Mouse (Mus musculus) midbrain, postnatal 0 days (tissue): Measurements from ENCODE around the gene Pdia4. TPM values are rescaled to one million over a fixed set of nuclear protein-coding genes. Genes with fewer than 3 reads are reported as not detected.
"Not testable (repeated sequence)": the region's sequence is repeated elsewhere in the genome, so short reads cannot be mapped to it uniquely, and the experiment has no call there.

Experiments
- ATAC-seq: fragments of 200-750 bp; cut with Nextera tagmentation; 2 replicates; pipeline ENCODE4 v1.8.0; 2017; ENCODE audit warnings: moderate number of reproducible peaks, mild to moderate bottlenecking, moderate TSS enrichment, moderate library complexity; ENCODE audit not compliant: low FRiP score
- DNase-seq: peaks from one replicate; pipeline ENCODE4 v3.0.0-alpha.2; 2015; ENCODE audit warnings: low spot score
- H3K27ac ChIP-seq: fragments of 300-500 bp; sonication (generic); 2 replicates; pipeline ENCODE4 v1.5.1; 2014; ENCODE audit warnings: low read depth, mild to moderate bottlenecking, low read length, mixed read lengths
- H3K27me3 ChIP-seq: fragments of 300-500 bp; sonication (generic); 2 replicates; pipeline ENCODE4 v1.6.1; 2014; ENCODE audit warnings: low read length, control low read depth, mixed read lengths; ENCODE audit not compliant: insufficient read depth
- H3K36me3 ChIP-seq: fragments of 300-500 bp; sonication (generic); 2 replicates; pipeline ENCODE4 v1.6.1; 2014; ENCODE audit warnings: low read length, control low read depth, mixed read lengths; ENCODE audit not compliant: insufficient read depth
- H3K4me1 ChIP-seq: fragments of 300-500 bp; sonication (generic); 2 replicates; pipeline ENCODE4 v1.6.1; 2014; ENCODE audit warnings: mild to moderate bottlenecking, control low read depth, antibody characterized with exemption, low read length, mixed read lengths; ENCODE audit not compliant: insufficient read depth
- H3K4me2 ChIP-seq: fragments of 300-500 bp; sonication (generic); 2 replicates; pipeline ENCODE4 v1.6.1; 2014; ENCODE audit warnings: low read depth, mild to moderate bottlenecking, low read length, mixed read lengths; ENCODE audit not compliant: poor library complexity, severe bottlenecking
- H3K4me3 ChIP-seq: fragments of 300-500 bp; sonication (generic); 2 replicates; pipeline ENCODE4 v1.5.1; 2014; ENCODE audit warnings: low read depth, mild to moderate bottlenecking, low read length, moderate library complexity
- H3K9ac ChIP-seq: fragments of 300-500 bp; sonication (generic); replicated peaks from 2 replicates; pipeline ENCODE4 v1.6.1; 2014; ENCODE audit warnings: mild to moderate bottlenecking, low read length, moderate library complexity, mixed read lengths; ENCODE audit not compliant: poor library complexity, severe bottlenecking
- H3K9me3 ChIP-seq: fragments of 300-500 bp; sonication (generic); 2 replicates; pipeline ENCODE4 v1.6.1; 2016; ENCODE audit warnings: low read length, control low read depth
- CTCF ChIP-seq: IDR thresholded peaks from 2 replicates; pipeline ENCODE4 v1.5.1; 2016; ENCODE audit warnings: antibody characterized with exemption, mild to moderate bottlenecking
- WGBS: fragments of 180-500 bp; shearing (Covaris S2); extraction: QIAGEN DNeasy Blood & Tissue Kit; methylation state at CpG from one replicate; pipeline ENCODE4 v1.1.7; 2014; 5-methylcytosine and 5-hydroxymethylcytosine counted together
- polyA plus RNA-seq: library from polyadenylated mRNA; unstranded; fragments of >200 nt; fragmentation: Nextera tagmentation; extraction: Ambion mirVana; gene quantifications from 2 replicates; pipeline ENCODE4 v1.2.1, GENCODE M21; 2015
- total RNA-seq: library from RNA; depleted of rRNA; stranded (reverse); fragments of >200 nt; gene quantifications from 2 replicates; pipeline ENCODE4 v1.2.3, GENCODE M21; 2014

Gene Pdia4
- total and polyA plus RNA-seq, 2 experiments from 2014 or later, result 81.6 to 92.7 TPM

- Histone ChIP-seq H3K4me2 (peak overlapping the region; percentile 41), H3K27ac (peak overlapping the region; percentile 69), H3K9ac (peak overlapping the region; percentile 56), H3K9me3 (no peaks in the 10 kb centered on the region), H3K27me3 (no peaks in the 10 kb centered on the region), H3K4me3 (peak overlapping the region; percentile 38), H3K4me1 (no peaks in the 10 kb centered on the region), H3K36me3 (no peaks in the 10 kb centered on the region)
- DNase-seq (peak; percentile 84), ATAC-seq (peak; percentile 48; the same call in 1 of the 2 replicates)
- TF ChIP-seq CTCF, result peak; percentile 27; the same call in 1 of the 2 replicates
- under 1% methylated on average over 21 of the region's 21 CpGs for WGBS
Observed at GRCm38 (mm10) chr6:47781091-47781968, 31.9 kb downstream of the Pdia4 start.

GRCm38 (mm10) chr6:47780576-47781013 is 32.6 kb downstream of the Pdia4 start:
- WGBS, result 14% methylated on average over 2 of the region's 2 CpGs
- no peak for TF ChIP-seq CTCF
- H3K27me3 ChIP-seq, result no peaks in the 10 kb centered on the region
- no peak overlapping the region for H3K27ac ChIP-seq
- H3K9me3 ChIP-seq, result no peaks in the 10 kb centered on the region
- no peak for DNase-seq
- H3K9ac ChIP-seq, result 0 out of 2 replicates have a peak overlapping the region, but pooled peaks have one; percentile 56
- H3K4me2 ChIP-seq, result peak overlapping the region; percentile 41
- no peak for ATAC-seq
- H3K4me1 ChIP-seq, result no peaks in the 10 kb centered on the region
- no peaks in the 10 kb centered on the region for H3K36me3 ChIP-seq
- peak overlapping the region; percentile 38 for H3K4me3 ChIP-seq

GRCm38 (mm10) chr6:47771760-47772159 is 41.5 kb downstream of the Pdia4 start:
- not testable (repeated sequence) for H3K9ac ChIP-seq, H3K36me3 ChIP-seq, H3K27ac ChIP-seq, H3K4me2 ChIP-seq, H3K4me3 ChIP-seq, ATAC-seq, H3K4me1 ChIP-seq, H3K27me3 ChIP-seq, DNase-seq, H3K9me3 ChIP-seq
- WGBS, result 78% methylated on average over 6 of the region's 19 CpGs

GRCm38 (mm10) chr6:47771113-47771512 is 42.1 kb downstream of the Pdia4 start:
- 75% methylated on average over 11 of the region's 12 CpGs for WGBS

GRCm38 (mm10) chr6:47769861-47770260 is 43.4 kb downstream of the Pdia4 start:
- not testable (repeated sequence) for ATAC-seq, H3K4me3 ChIP-seq, H3K4me2 ChIP-seq, H3K27me3 ChIP-seq, DNase-seq, H3K4me1 ChIP-seq, H3K9me3 ChIP-seq, H3K27ac ChIP-seq, H3K36me3 ChIP-seq, H3K9ac ChIP-seq
- 67% methylated on average over 4 of the region's 4 CpGs for WGBS

More at GRCm38 (mm10) chr6:47771113-47771512, 42.1 kb downstream of the Pdia4 start:
- H3K4me1 ChIP-seq, H3K36me3 ChIP-seq, H3K27ac ChIP-seq, H3K9me3 ChIP-seq, H3K4me2 ChIP-seq, DNase-seq, H3K27me3 ChIP-seq, H3K4me3 ChIP-seq, H3K9ac ChIP-seq, ATAC-seq: not testable (repeated sequence)

- not testable (repeated sequence) for H3K27ac ChIP-seq, ATAC-seq, H3K9me3 ChIP-seq, H3K4me1 ChIP-seq, DNase-seq, H3K27me3 ChIP-seq, H3K9ac ChIP-seq, H3K4me2 ChIP-seq, H3K4me3 ChIP-seq, H3K36me3 ChIP-seq
- WGBS, result 57% methylated on average over 1 of the region's 12 CpGs
Observed at GRCm38 (mm10) chr6:47768520-47768919, 44.7 kb downstream of the Pdia4 start.

- ATAC-seq, result not testable (repeated sequence)
- 55% methylated on average over 3 of the region's 20 CpGs for WGBS
Observed at GRCm38 (mm10) chr6:47767355-47767754, 45.9 kb downstream of the Pdia4 start.

GRCm38 (mm10) chr6:47762686-47763085 is 50.5 kb downstream of the Pdia4 start:
- WGBS, result 77% methylated on average over 7 of the region's 10 CpGs
- H3K4me2 ChIP-seq, H3K4me1 ChIP-seq, H3K36me3 ChIP-seq, H3K4me3 ChIP-seq, H3K27me3 ChIP-seq, H3K9me3 ChIP-seq, DNase-seq, ATAC-seq, H3K27ac ChIP-seq, H3K9ac ChIP-seq: not testable (repeated sequence)

More at GRCm38 (mm10) chr6:47767355-47767754, 45.9 kb downstream of the Pdia4 start:
- not testable (repeated sequence) for H3K27ac ChIP-seq, H3K4me1 ChIP-seq, H3K36me3 ChIP-seq, H3K4me2 ChIP-seq, DNase-seq, H3K27me3 ChIP-seq, H3K4me3 ChIP-seq, H3K9me3 ChIP-seq, H3K9ac ChIP-seq
